Mouse (Mus musculus) forebrain, embryonic 14.5 days (tissue): ENCODE data around the gene Lrrc23. TPM values are rescaled to one million over a fixed set of nuclear protein-coding genes. Genes with fewer than 3 reads are reported as not detected.
A peak's percentile ranks its signal among the peaks of the same experiment; 100 is the strongest.

Experiments
- ATAC-seq: fragments of 200-750 bp; cut with Nextera tagmentation; 2 replicates; pipeline ENCODE4 v1.8.0; 2017; ENCODE audit warnings: mild to moderate bottlenecking, moderate library complexity
- DNase-seq: peaks from one replicate; pipeline ENCODE4 v3.0.0-alpha.2; 2015; ENCODE audit warnings: low spot score
- H3K27ac ChIP-seq: fragments of 300-500 bp; sonication (generic); 2 replicates; pipeline ENCODE4 v1.5.1; 2014; ENCODE audit warnings: low read depth, mild to moderate bottlenecking, control low read depth, low read length, moderate library complexity
- H3K27me3 ChIP-seq: fragments of 300-500 bp; sonication (generic); replicated peaks from 2 replicates; pipeline ENCODE4 v1.6.1; 2014; ENCODE audit warnings: low read length, control low read depth, mixed read lengths; ENCODE audit not compliant: control insufficient read depth, insufficient read depth
- H3K36me3 ChIP-seq: fragments of 300-500 bp; sonication (generic); 2 replicates; pipeline ENCODE4 v1.6.1; 2014; ENCODE audit warnings: low read length, control low read depth; ENCODE audit not compliant: control insufficient read depth, insufficient read depth
- H3K4me1 ChIP-seq: fragments of 300-500 bp; sonication (generic); 2 replicates; pipeline ENCODE4 v1.6.1; 2014; ENCODE audit warnings: antibody characterized with exemption, low read length, control low read depth; ENCODE audit not compliant: control insufficient read depth, insufficient read depth
- H3K4me2 ChIP-seq: fragments of 300-500 bp; sonication (generic); 2 replicates; pipeline ENCODE4 v1.6.1; 2014; ENCODE audit warnings: mild to moderate bottlenecking, control low read depth, low read length
- H3K4me3 ChIP-seq: fragments of 300-500 bp; sonication (generic); 2 replicates; pipeline ENCODE4 v1.5.1; 2014; ENCODE audit warnings: low read depth, low read length, control low read depth
- H3K9ac ChIP-seq: fragments of 300-500 bp; sonication (generic); 2 replicates; pipeline ENCODE4 v1.6.1; 2014; ENCODE audit warnings: mild to moderate bottlenecking, low read length, control low read depth, moderate library complexity
- H3K9me3 ChIP-seq: fragments of 300-500 bp; sonication (generic); replicated peaks from 2 replicates; pipeline ENCODE4 v1.6.1; 2016; ENCODE audit warnings: low read length, control low read depth, mixed read lengths; ENCODE audit not compliant: control insufficient read depth
- WGBS: fragments of 180-500 bp; shearing (Covaris S2); extraction: QIAGEN DNeasy Blood & Tissue Kit; methylation state at CpG from one replicate; pipeline ENCODE4 v1.1.7; 2014; 5-methylcytosine and 5-hydroxymethylcytosine counted together
- polyA plus RNA-seq: library from polyadenylated mRNA; unstranded; fragments of >200 nt; fragmentation: Nextera tagmentation; extraction: Ambion mirVana; gene quantifications from 2 replicates; pipeline ENCODE4 v1.2.1, GENCODE M21; 2014

Lrrc23 gene
- polyA plus RNA-seq, 1 experiment from 2014 or later: 3.5 TPM

GRCm38 (mm10) chr6:124743647-124744046, 35.9 kb downstream of the Lrrc23 start:
- DNase-seq: no peak
- Histone ChIP-seq H3K27ac (no peak overlapping the region), H3K9ac (no peak overlapping the region), H3K4me2 (no peak overlapping the region), H3K9me3 (no peaks in the 10 kb centered on the region), H3K4me3 (no peak overlapping the region), H3K36me3 (peaks cover 60% of the 10 kb centered on the region), H3K27me3 (no peaks in the 10 kb centered on the region), H3K4me1 (peaks cover 28% of the 10 kb centered on the region)
- 92% methylated on average over 8 of the region's 8 CpGs for WGBS
- no peak for ATAC-seq

GRCm38 (mm10) chr6:124742839-124743514, 36.5 kb downstream of the Lrrc23 start:
- Histone ChIP-seq H3K4me1 (peaks cover 28% of the 10 kb centered on the region), H3K36me3 (peaks cover 53% of the 10 kb centered on the region)

GRCm38 (mm10) chr6:124741842-124742241, 37.7 kb downstream of the Lrrc23 start:
- H3K4me1 ChIP-seq: peaks cover 28% of the 10 kb centered on the region
- ATAC-seq (no peak), DNase-seq (no peak)
- WGBS: 63% methylated on average over 3 of the region's 3 CpGs
- H3K4me2 ChIP-seq: peak overlapping the region; percentile 77
- H3K27ac ChIP-seq: peak overlapping the region; percentile 99; the same call in 1 of the 2 replicates
- H3K4me3 ChIP-seq: no peak overlapping the region
- no peaks in the 10 kb centered on the region for H3K9me3 ChIP-seq
- peaks cover 42% of the 10 kb centered on the region for H3K36me3 ChIP-seq
- peak overlapping the region; percentile 88; the same call in 1 of the 2 replicates for H3K9ac ChIP-seq
- H3K27me3 ChIP-seq: no peaks in the 10 kb centered on the region

More at GRCm38 (mm10) chr6:124742839-124743514, 36.5 kb downstream of the Lrrc23 start:
- DNase-seq (no peak), ATAC-seq (no peak)
- Histone ChIP-seq H3K27me3 (no peaks in the 10 kb centered on the region), H3K4me3 (no peak overlapping the region), H3K9me3 (no peaks in the 10 kb centered on the region), H3K27ac (no peak overlapping the region), H3K4me2 (no peak overlapping the region), H3K9ac (no peak overlapping the region)
- WGBS: 92% methylated on average over 15 of the region's 15 CpGs

GRCm38 (mm10) chr6:124740888-124741761, 38.4 kb downstream of the Lrrc23 start, which contains the start of gene Grcc10:
Grcc10 (minus strand) TSS chr6:124741374.
- H3K4me1 ChIP-seq: peaks cover 22% of the 10 kb centered on the region
- ATAC-seq: peak; percentile 85
- peaks cover 37% of the 10 kb centered on the region for H3K36me3 ChIP-seq
- peak within 1 kb of the TSS; percentile 88 for H3K9ac ChIP-seq
- H3K27ac ChIP-seq: peak within 1 kb of the TSS; percentile 99
- under 1% methylated on average over 41 of the region's 41 CpGs for WGBS
- no peaks in the 10 kb centered on the region for H3K9me3 ChIP-seq
- DNase-seq: peak; percentile 98
- H3K27me3 ChIP-seq: no peaks in the 10 kb centered on the region
- peak within 1 kb of the TSS; percentile 77 for H3K4me2 ChIP-seq
- H3K4me3 ChIP-seq: peak within 1 kb of the TSS; percentile 64

- Histone ChIP-seq H3K27me3 (no peaks in the 10 kb centered on the region), H3K9ac (peak overlapping the region; percentile 88), H3K36me3 (peaks cover 37% of the 10 kb centered on the region), H3K9me3 (no peaks in the 10 kb centered on the region), H3K4me2 (peak overlapping the region; percentile 77), H3K4me1 (peaks cover 21% of the 10 kb centered on the region), H3K27ac (peak overlapping the region; percentile 99), H3K4me3 (peak overlapping the region; percentile 64)
- ATAC-seq (peak; percentile 27), DNase-seq (peak; percentile 77)
- WGBS: 0% methylated on average over 29 of the region's 29 CpGs
These were observed 39.2 kb downstream of the Lrrc23 start for GRCm38 (mm10) chr6:124740211-124740887.

GRCm38 (mm10) chr6:124739231-124739796, 40.2 kb downstream of the Lrrc23 start:
- Histone ChIP-seq H3K27ac (no peak overlapping the region), H3K9ac (peak overlapping the region; percentile 88)

GRCm38 (mm10) chr6:124738511-124739023, 41.0 kb downstream of the Lrrc23 start, which contains the start of gene Ptpn6:
Ptpn6 (minus strand) TSS chr6:124738714.
- Histone ChIP-seq H3K36me3 (peaks cover 20% of the 10 kb centered on the region), H3K4me2 (peak within 1 kb of the TSS; percentile 77; the same call in 1 of the 2 replicates), H3K9me3 (no peaks in the 10 kb centered on the region), H3K4me1 (peaks cover 18% of the 10 kb centered on the region), H3K27me3 (no peaks in the 10 kb centered on the region), H3K27ac (no peak within 1 kb of the TSS), H3K4me3 (no peak within 1 kb of the TSS), H3K9ac (peak within 1 kb of the TSS; percentile 88)
- 31% methylated on average over 15 of the region's 15 CpGs for WGBS
- no peak for ATAC-seq
- no peak for DNase-seq

More at GRCm38 (mm10) chr6:124739231-124739796, 40.2 kb downstream of the Lrrc23 start:
- Histone ChIP-seq H3K36me3 (peaks cover 28% of the 10 kb centered on the region), H3K4me2 (peak overlapping the region; percentile 77; the same call in 1 of the 2 replicates), H3K4me1 (peaks cover 18% of the 10 kb centered on the region), H3K9me3 (no peaks in the 10 kb centered on the region), H3K27me3 (no peaks in the 10 kb centered on the region), H3K4me3 (no peak overlapping the region)
- ATAC-seq (no peak), DNase-seq (no peak)
- 88% methylated on average over 10 of the region's 10 CpGs for WGBS

- Histone ChIP-seq H3K27ac (no peak overlapping the region), H3K4me2 (no peak overlapping the region), H3K36me3 (peaks cover 6% of the 10 kb centered on the region; the same call in 1 of the 2 replicates), H3K4me1 (peaks cover 16% of the 10 kb centered on the region), H3K4me3 (no peak overlapping the region), H3K9ac (no peak overlapping the region), H3K9me3 (no peaks in the 10 kb centered on the region), H3K27me3 (no peaks in the 10 kb centered on the region)
- ATAC-seq (no peak), DNase-seq (no peak)
- WGBS: 90% methylated on average over 11 of the region's 11 CpGs
These were observed 42.5 kb downstream of the Lrrc23 start for GRCm38 (mm10) chr6:124737040-124737439.
